Mouse (Mus musculus) right cerebral cortex, postnatal 10 days (tissue): Measurements from ENCODE around the gene Gtf2b.
A peak's percentile ranks its signal among the peaks of the same experiment; 100 is the strongest.

Experiments used
- DNase-seq, 2 experiments: peaks; one replicate each; pipeline ENCODE4 v3.0.0; 2021; ENCODE audit warnings: low spot score in 2 of 2

The Gtf2b gene

GRCm38 (mm10) chr3:142764995-142765777 lies at the start of gene Gtf2b:
Gene Gtf2b (plus strand): TSS chr3:142765045.
- DNase-seq, result peak; percentile 96 to 97

- DNase-seq, result no peak
These were observed 39.4 kb upstream of the Gtf2b start for GRCm38 (mm10) chr3:142725481-142725880.

- no peak for DNase-seq
These were observed 38.7 kb upstream of the Gtf2b start for GRCm38 (mm10) chr3:142725969-142726672.

- DNase-seq, result no peak
These were observed 30.6 kb upstream of the Gtf2b start for GRCm38 (mm10) chr3:142734291-142734690.

- peak in 1 of 2 experiments; percentile 45 for DNase-seq
These were observed 23.9 kb upstream of the Gtf2b start for GRCm38 (mm10) chr3:142740896-142741295.

- no peak for DNase-seq
These were observed 20.6 kb upstream of the Gtf2b start for GRCm38 (mm10) chr3:142743973-142744898.

- DNase-seq, result no peak
These were observed 19.8 kb upstream of the Gtf2b start for GRCm38 (mm10) chr3:142745076-142745475.

- no peak for DNase-seq
These were observed 17.2 kb upstream of the Gtf2b start for GRCm38 (mm10) chr3:142747673-142748072.

- no peak for DNase-seq
These were observed 15.7 kb upstream of the Gtf2b start for GRCm38 (mm10) chr3:142749131-142749530.

- no peak for DNase-seq
These were observed 9.5 kb upstream of the Gtf2b start for GRCm38 (mm10) chr3:142755132-142755867.

GRCm38 (mm10) chr3:142757841-142758240 lies 7.0 kb upstream of the Gtf2b start:
- no peak for DNase-seq

- DNase-seq, result no peak
These were observed 6.3 kb upstream of the Gtf2b start for GRCm38 (mm10) chr3:142758593-142758992.

- no peak for DNase-seq
These were observed 4.5 kb upstream of the Gtf2b start for GRCm38 (mm10) chr3:142760356-142760755.

GRCm38 (mm10) chr3:142765778-142766165 lies 927 bp downstream of the Gtf2b start:
- no peak for DNase-seq

- no peak for DNase-seq
These were observed 3.7 kb downstream of the Gtf2b start for GRCm38 (mm10) chr3:142768498-142768897.

GRCm38 (mm10) chr3:142770518-142770917 lies 5.7 kb downstream of the Gtf2b start:
- no peak for DNase-seq

- no peak for DNase-seq
These were observed 8.8 kb downstream of the Gtf2b start for GRCm38 (mm10) chr3:142773538-142774191.

- no peak for DNase-seq
These were observed 12.4 kb downstream of the Gtf2b start for GRCm38 (mm10) chr3:142777227-142777626.

- peak in 1 of 2 experiments; percentile 6 for DNase-seq
These were observed 21.7 kb downstream of the Gtf2b start for GRCm38 (mm10) chr3:142786423-142787072.

GRCm38 (mm10) chr3:142795587-142795986 lies 30.7 kb downstream of the Gtf2b start:
- DNase-seq, result no peak
